Mouse (Mus musculus): Measurements from ENCODE around the gene Nop16.
A peak's percentile ranks its signal among the peaks of the same experiment; 100 is the strongest.

Nop16 gene

GRCm38 (mm10) chr13:54559656-54560055 lies 30.2 kb downstream of the Nop16 start:
- DNase-seq = no peak

GRCm38 (mm10) chr13:54557652-54558051 lies 32.2 kb downstream of the Nop16 start:
- peak; percentile 71 to 89 for DNase-seq

GRCm38 (mm10) chr13:54556796-54557195 lies 33.1 kb downstream of the Nop16 start:
- peak; percentile 77 to 81 for DNase-seq

- no peak for DNase-seq
These were observed 33.7 kb downstream of the Nop16 start for GRCm38 (mm10) chr13:54556176-54556575.

- DNase-seq = peak; percentile 41 to 54
These were observed 41.9 kb downstream of the Nop16 start for GRCm38 (mm10) chr13:54548036-54548435.
